Mouse (Mus musculus) urinary bladder, postnatal 0 days (tissue): ENCODE results near the gene Bub1b. TPM values are rescaled to one million over a fixed set of nuclear protein-coding genes. Genes with fewer than 3 reads are reported as not detected.

Experiments used
- polyA plus RNA-seq: library from polyadenylated mRNA; unstranded; fragments of >200 nt; fragmentation: Nextera tagmentation; extraction: Ambion mirVana; gene quantifications from 2 replicates; pipeline ENCODE4 v1.2.1, GENCODE M21; 2015

Bub1b gene
- 11.0 and 13.7 TPM in 2 replicates for polyA plus RNA-seq

GRCm38 (mm10) chr2:118597673-118598568 lies at the start of gene Bub1b:
TSS of gene Bub1b (plus strand) at chr2:118598211.

DNA sequence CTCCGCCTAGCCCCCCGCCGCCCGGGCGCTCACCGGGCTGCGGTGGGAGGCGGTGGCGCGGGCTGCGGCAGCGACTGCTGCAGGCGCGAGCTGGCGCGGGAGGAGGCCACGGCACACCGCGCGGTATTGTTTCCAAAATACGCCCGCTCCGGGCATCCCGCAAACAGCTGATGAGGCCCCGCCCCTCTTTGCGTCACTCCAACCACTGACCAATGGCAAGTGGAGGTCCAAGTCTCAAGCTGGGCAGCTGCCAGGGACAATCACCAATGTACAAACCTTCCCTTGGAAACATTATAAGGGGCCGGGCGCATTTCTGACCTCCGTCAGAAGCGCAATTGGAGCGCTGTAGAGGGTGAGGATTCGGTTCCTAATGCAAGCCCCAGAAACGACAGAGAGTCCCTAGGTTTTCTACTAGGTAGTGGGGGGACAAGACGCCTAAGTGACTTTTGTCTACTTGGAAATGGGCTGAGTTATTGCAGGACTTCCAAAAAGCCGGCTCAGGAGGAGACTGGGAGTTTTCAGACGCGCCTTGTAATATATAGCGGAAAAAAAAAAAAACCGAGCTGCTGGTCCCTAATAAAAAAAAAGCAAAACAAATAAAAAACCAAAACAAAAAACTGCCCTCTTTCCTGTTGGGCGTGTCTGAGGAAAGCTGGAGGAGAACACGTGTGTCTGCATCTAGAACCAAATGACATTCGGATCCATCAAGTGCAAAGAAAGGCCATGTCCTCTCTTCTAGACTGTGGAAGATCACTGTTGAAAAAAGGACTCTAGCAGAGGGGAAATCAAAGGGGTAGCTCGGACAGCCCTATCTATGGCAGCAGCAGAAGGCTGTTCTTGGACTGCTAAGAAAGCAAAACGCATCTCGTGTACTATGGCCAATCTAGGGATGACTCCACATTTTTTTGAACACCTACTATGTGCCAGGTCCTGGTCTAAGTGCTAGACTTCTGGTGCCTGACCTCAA lies 48.2 kb upstream of the Bub1b start, which contains the start of gene Bmf:
Bmf (minus strand) TSS at position 181 of the 967 bp plus-strand sequence.

DNA sequence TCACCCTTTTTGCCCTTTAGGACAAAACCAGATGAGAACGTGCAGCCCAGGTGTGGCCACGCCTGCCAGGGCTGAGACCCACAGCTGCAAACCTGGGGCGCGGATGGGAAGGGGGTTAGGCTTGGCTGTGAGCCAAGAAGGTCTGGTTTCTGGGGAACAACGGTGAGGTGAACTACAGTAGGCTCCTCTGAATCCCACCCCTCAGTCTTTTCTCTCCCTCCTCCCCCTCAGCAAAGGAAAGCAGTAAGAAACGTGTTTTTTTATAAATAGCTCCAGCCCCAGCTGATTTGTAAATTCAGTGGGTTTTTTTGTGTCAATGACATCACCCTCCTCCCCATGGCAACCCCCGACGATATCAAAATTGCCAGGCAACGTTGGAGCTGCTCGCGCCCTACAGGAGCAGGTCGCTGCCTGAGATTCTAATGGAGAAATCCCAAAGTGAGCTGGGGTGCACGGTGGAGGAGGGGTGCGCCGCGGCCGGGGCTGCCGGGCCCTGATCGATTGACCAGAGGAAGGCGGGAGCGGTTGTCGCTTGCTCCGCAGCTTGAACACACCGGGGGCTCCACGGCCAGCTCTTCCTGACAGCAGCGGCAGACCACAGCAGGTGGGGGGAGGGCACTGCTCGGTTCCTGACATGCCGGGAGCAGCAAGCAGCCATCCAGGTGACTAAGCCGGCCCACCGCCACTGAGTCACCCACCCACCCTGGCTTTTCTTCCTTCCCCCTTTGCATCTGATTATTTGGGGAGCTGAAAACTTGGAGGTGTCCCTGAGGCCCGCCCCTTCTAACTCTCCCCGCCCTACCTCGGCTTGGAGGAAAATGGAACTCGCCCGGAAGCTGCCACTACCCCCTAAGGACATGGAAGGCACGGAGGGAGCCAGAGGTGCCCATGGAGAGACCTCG lies 65.1 kb downstream of the Bub1b start, which contains the start of gene Pak6:
Pak6 (plus strand) TSS at position 402 of the 902 bp plus-strand sequence.

Other genes with a start within 250 kb of the Bub1b start
- 0.56 and 0.72 TPM in 2 replicates for gene Gpr176, start 224.8 kb upstream of the Bub1b start, polyA plus RNA-seq
- gene Eif2ak4, start 209.6 kb upstream of the Bub1b start, polyA plus RNA-seq, result 4.1 and 4.3 TPM in 2 replicates
- 207 and 213 TPM in 2 replicates for gene Srp14, start 118.5 kb upstream of the Bub1b start, polyA plus RNA-seq
- 2.0 and 2.6 TPM in 2 replicates for gene Bmf, start 48.5 kb upstream of the Bub1b start, polyA plus RNA-seq
- gene Pak6, start 65.1 kb downstream of the Bub1b start, polyA plus RNA-seq, result 1.6 and 2.4 TPM in 2 replicates
- 0.02 TPM in 1 of 2 replicates, not detected in the other for gene Ankrd63, start 105.8 kb downstream of the Bub1b start, polyA plus RNA-seq
- 0.49 and 0.70 TPM in 2 replicates for gene Plcb2, start 130.2 kb downstream of the Bub1b start, polyA plus RNA-seq
- gene Inafm2, start 147.5 kb downstream of the Bub1b start, polyA plus RNA-seq, result 57.1 and 66.7 TPM in 2 replicates
- gene Ccdc9b, start 164.4 kb downstream of the Bub1b start, polyA plus RNA-seq, result 6.7 and 7.9 TPM in 2 replicates
- gene Phgr1, start 174.6 kb downstream of the Bub1b start, polyA plus RNA-seq, result not detected in 2 replicates
- 0.10 and 0.16 TPM in 2 replicates for gene Disp2, start 181.5 kb downstream of the Bub1b start, polyA plus RNA-seq
- gene Knstrn, start 215.8 kb downstream of the Bub1b start, polyA plus RNA-seq, result 24.9 and 29.9 TPM in 2 replicates